Mouse (Mus musculus) brain, embryonic 14.5 days (tissue): ENCODE results near the gene Ctr9. TPM values are rescaled to one million over a fixed set of nuclear protein-coding genes. Genes with fewer than 3 reads are reported as not detected.

Experiments used
- DNase-seq: peaks from one replicate; pipeline ENCODE4 v3.0.0-alpha.2; 2011; ENCODE audit warnings: low read depth
- CTCF ChIP-seq: fragments of 200-500 bp; IDR thresholded peaks from 2 replicates; pipeline ENCODE4 v1.5.1; 2012; ENCODE audit warnings: inconsistent platforms, mild to moderate bottlenecking, moderate library complexity, borderline replicate concordance; ENCODE audit not compliant: insufficient read depth, insufficient read length; ENCODE audit errors: extremely low read depth
- POLR2A ChIP-seq: fragments of 200-500 bp; IDR thresholded peaks from 2 replicates; pipeline ENCODE4 v1.6.1; 2012; ENCODE audit warnings: mild to moderate bottlenecking, inconsistent platforms, borderline replicate concordance; ENCODE audit not compliant: poor library complexity, insufficient read depth, insufficient read length, severe bottlenecking; ENCODE audit errors: extremely low read depth
- polyA plus RNA-seq: library from polyadenylated mRNA; depleted of rRNA; stranded (reverse); fragments of >200 nt; gene quantifications from 2 replicates; pipeline ENCODE4 v1.2.3, GENCODE M21; 2012; rRNA removed

Ctr9 gene
- polyA plus RNA-seq, 1 experiment = 55.8 TPM

GRCm38 (mm10) chr7:111082043-111082821 is 53.5 kb downstream of the Ctr9 start:
- peak; percentile 89 for DNase-seq
- TF ChIP-seq POLR2A = no peak
- TF ChIP-seq CTCF = no peak

- no peak for TF ChIP-seq CTCF
- TF ChIP-seq POLR2A = peak; percentile 95
- peak; percentile 100 for DNase-seq
Observed at GRCm38 (mm10) chr7:111082822-111083732, 54.3 kb downstream of the Ctr9 start, which contains the start of gene Eif4g2. Gene Eif4g2 (minus strand): TSS chr7:111083030.

GRCm38 (mm10) chr7:111083733-111084120 is 55.0 kb downstream of the Ctr9 start:
- peak; percentile 59 for DNase-seq
- TF ChIP-seq POLR2A (no peak), CTCF (no peak)

GRCm38 (mm10) chr7:111084443-111084842 is 55.7 kb downstream of the Ctr9 start:
- TF ChIP-seq CTCF (no peak), POLR2A (no peak)

GRCm38 (mm10) chr7:111085153-111085552 is 56.4 kb downstream of the Ctr9 start:
- TF ChIP-seq POLR2A = no peak
- no peak for DNase-seq

More at GRCm38 (mm10) chr7:111084443-111084842, 55.7 kb downstream of the Ctr9 start:
- DNase-seq = peak; percentile 60

GRCm38 (mm10) chr7:111095169-111095568 is 66.4 kb downstream of the Ctr9 start:
- TF ChIP-seq POLR2A (no peak), CTCF (no peak)
- no peak for DNase-seq

- TF ChIP-seq POLR2A (no peak), CTCF (no peak)
- no peak for DNase-seq
Observed at GRCm38 (mm10) chr7:111098196-111098595, 69.4 kb downstream of the Ctr9 start.

Other genes with a start within 250 kb of the Ctr9 start
- gene Rnf141, start 184.5 kb upstream of the Ctr9 start, polyA plus RNA-seq = 31.2 and 39.8 TPM in 2 replicates
- gene Lyve1, start 165.7 kb upstream of the Ctr9 start, polyA plus RNA-seq = 4.7 and 4.9 TPM in 2 replicates
- gene Mrvi1, start 46.5 kb upstream of the Ctr9 start, polyA plus RNA-seq = 0.74 and 1.7 TPM in 2 replicates
- gene Eif4g2, start 54.1 kb downstream of the Ctr9 start, polyA plus RNA-seq = 594 and 722 TPM in 2 replicates